Mouse (Mus musculus) kidney, adult 2 months (tissue): Measurements from ENCODE around the gene Anxa9. TPM values are rescaled to one million over a fixed set of nuclear protein-coding genes. Genes with fewer than 3 reads are reported as not detected.
"Not testable (repeated sequence)": the region's sequence is repeated elsewhere in the genome, so short reads cannot be mapped to it uniquely, and the experiment has no call there.

Source experiments
- DNase-seq: peaks from one replicate; pipeline ENCODE4 v3.0.0; 2021
- H3K27ac ChIP-seq: fragments of 200-500 bp; 2 replicates; pipeline ENCODE4 v1.5.1; 2012; ENCODE audit warnings: low read depth, low read length, control low read depth, inconsistent platforms; ENCODE audit not compliant: insufficient read depth
- H3K27me3 ChIP-seq: fragments of 200-500 bp; replicated peaks from 2 replicates; pipeline ENCODE4 v1.6.1; 2012; ENCODE audit warnings: mild to moderate bottlenecking, moderate library complexity, low read length, inconsistent platforms; ENCODE audit not compliant: control insufficient read depth, insufficient read depth
- H3K36me3 ChIP-seq: fragments of 200-500 bp; 2 replicates; pipeline ENCODE4 v1.6.1; 2012; ENCODE audit warnings: mild to moderate bottlenecking, moderate library complexity, low read length, inconsistent platforms; ENCODE audit not compliant: control insufficient read depth, insufficient read depth
- H3K4me1 ChIP-seq: fragments of 200-500 bp; 2 replicates; pipeline ENCODE4 v1.6.1; 2011; ENCODE audit warnings: low read length; ENCODE audit not compliant: control insufficient read depth, insufficient read depth
- H3K4me3 ChIP-seq: fragments of 200-500 bp; 2 replicates; pipeline ENCODE4 v1.5.1; 2011; ENCODE audit warnings: mild to moderate bottlenecking, low read depth, low read length, control low read depth; ENCODE audit not compliant: insufficient read depth
- CTCF ChIP-seq: fragments of 200-500 bp; conservative IDR thresholded peaks from 2 replicates; pipeline ENCODE4 v1.5.1; 2011; ENCODE audit warnings: low read depth, mild to moderate bottlenecking, control low read depth, low read length, moderate library complexity, mixed read lengths; ENCODE audit not compliant: insufficient read depth, insufficient read length
- POLR2A ChIP-seq: fragments of 200-500 bp; IDR thresholded peaks from one replicate; pipeline ENCODE4 v1.6.1; 2011; ENCODE audit warnings: low read depth, low read length, control low read depth
- WGBS: fragments of 180-500 bp; shearing (Covaris S2); methylation state at CpG from one replicate; pipeline ENCODE4 v1.1.7; 2018; 5-methylcytosine and 5-hydroxymethylcytosine counted together
- polyA plus RNA-seq: library from polyadenylated mRNA; depleted of rRNA; stranded (reverse); fragments of >200 nt; gene quantifications from 2 replicates; pipeline ENCODE4 v1.2.3, GENCODE M21; 2012; rRNA removed

The Anxa9 gene
- 5.6 and 6.3 TPM in 2 replicates for polyA plus RNA-seq

DNA sequence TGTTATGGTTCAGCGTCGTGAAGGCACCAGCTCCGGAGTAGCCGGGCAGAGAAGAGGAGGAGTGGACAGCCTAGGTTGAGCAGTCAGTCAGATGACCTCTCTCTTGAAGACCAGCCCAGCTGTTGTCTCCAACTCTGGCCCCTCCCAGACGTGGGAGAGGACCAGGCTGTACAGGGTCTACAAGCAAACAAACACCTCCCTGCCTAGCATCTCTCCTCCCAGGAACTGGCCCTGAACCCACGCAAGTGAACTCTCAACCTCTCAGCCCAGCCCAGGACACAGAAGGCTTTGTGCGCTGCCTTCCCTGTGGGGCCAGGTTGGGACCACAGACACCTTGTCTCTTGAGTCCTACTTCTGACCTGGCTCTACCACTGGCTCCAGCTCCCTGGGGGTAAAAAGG, at the start of gene Anxa9:
TSS of gene Anxa9 (minus strand) at position 77 of the 400 bp plus-strand sequence.
- WGBS: 50% methylated on average over 7 of the region's 7 CpGs
- no peak for DNase-seq
- Histone ChIP-seq H3K36me3 (no peaks in the 10 kb centered on the region), H3K4me3 (no peak within 1 kb of the TSS), H3K27me3 (no peaks in the 10 kb centered on the region), H3K27ac (peak within 1 kb of the TSS; percentile 42), H3K4me1 (no peaks in the 10 kb centered on the region)
- TF ChIP-seq POLR2A (no peak), CTCF (no peak)

DNA sequence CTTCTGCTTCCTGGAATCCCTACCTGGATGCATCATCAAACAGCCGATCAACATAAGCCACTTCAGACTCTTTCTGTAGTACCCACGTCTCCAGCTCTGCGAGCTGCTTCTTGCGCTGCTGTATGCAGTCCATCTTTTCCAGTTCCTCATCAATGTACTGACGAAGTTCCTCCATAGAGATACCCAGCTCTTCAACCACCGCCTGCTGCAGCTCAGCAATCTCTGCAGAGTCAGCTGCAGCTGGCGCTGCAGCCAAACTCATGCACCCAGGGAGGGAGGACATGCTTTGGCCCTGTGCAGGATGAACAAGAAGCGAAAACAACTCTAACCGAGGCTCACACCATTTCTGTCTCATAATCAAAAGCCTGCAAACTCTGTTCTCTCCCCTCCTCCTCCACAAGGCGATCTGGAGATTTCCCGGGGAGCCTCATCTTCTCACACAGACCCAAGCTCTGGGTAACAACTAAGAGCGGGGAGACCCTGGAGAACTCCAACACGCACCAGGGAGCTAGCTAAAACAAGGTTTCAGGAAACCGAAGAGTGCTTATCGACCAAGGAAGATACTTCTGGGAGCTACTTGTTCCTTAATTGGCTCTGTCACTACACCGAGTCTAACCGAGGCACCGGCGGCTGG, 49.1 kb upstream of the Anxa9 start:
- 0 out of 2 replicates have a peak overlapping the region, but pooled peaks have one; percentile 22 for H3K4me3 ChIP-seq
- H3K36me3 ChIP-seq, H3K4me1 ChIP-seq, DNase-seq, H3K27ac ChIP-seq, H3K27me3 ChIP-seq: not testable (repeated sequence)
- WGBS: 25% methylated on average over 13 of the region's 19 CpGs

DNA sequence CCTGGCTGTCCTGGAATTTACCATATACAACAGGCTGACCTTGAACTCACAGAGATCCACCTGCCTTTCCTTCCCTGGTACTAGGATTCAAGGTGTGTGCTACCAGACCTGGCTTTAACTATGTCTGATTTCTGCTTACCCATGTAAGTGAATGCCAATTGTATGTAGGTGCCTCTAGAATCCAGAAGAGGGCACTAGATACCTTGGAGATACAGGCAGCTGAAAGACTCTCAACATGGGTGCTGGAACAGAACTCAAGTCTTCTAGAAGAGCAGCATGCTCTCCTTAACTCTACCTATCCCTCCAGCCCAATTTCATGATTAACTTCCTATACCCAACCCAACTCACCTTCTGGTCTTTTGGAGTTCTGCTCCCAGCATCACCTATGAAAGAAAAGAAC, 42.5 kb upstream of the Anxa9 start:
- Histone ChIP-seq H3K36me3 (peaks cover 4% of the 10 kb centered on the region), H3K27ac (no peak overlapping the region), H3K4me1 (no peaks in the 10 kb centered on the region), H3K27me3 (no peaks in the 10 kb centered on the region), H3K4me3 (no peak overlapping the region)
- no peak for TF ChIP-seq POLR2A
- TF ChIP-seq CTCF: peak; percentile 40
- peak; percentile 64 for DNase-seq

- not testable (repeated sequence) for DNase-seq, H3K36me3 ChIP-seq, H3K4me3 ChIP-seq, H3K27me3 ChIP-seq, H3K4me1 ChIP-seq, H3K27ac ChIP-seq
- WGBS: 95% methylated on average over 5 of the region's 5 CpGs
These were observed 41.4 kb upstream of the Anxa9 start for GRCm38 (mm10) chr3:95348343-95348742.

DNA sequence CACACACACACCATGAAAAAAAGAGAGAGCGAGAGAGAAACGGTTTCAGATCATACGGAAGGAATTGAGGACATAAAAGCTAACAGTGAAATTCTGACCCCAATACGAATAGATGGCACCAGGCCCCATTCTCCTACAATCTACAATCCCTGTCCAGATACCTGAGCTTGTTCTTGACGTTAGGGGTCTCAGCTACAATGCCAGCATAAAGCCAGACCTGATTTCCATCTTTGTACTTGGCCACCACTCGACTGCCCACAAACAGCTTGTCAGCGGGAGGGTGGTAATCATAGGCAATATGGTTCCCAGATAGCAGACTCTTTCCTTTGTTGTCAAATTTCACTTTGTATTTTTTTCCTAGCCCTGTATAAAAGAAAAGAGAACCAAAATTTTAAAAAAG, 39.5 kb upstream of the Anxa9 start:
- H3K27me3 ChIP-seq: no peaks in the 10 kb centered on the region
- no peak overlapping the region for H3K27ac ChIP-seq
- H3K4me1 ChIP-seq: no peaks in the 10 kb centered on the region
- TF ChIP-seq POLR2A (no peak), CTCF (no peak)
- no peak for DNase-seq
- H3K4me3 ChIP-seq: no peak overlapping the region
- H3K36me3 ChIP-seq: peaks cover 8% of the 10 kb centered on the region
- 92% methylated on average over 7 of the region's 7 CpGs for WGBS

GRCm38 (mm10) chr3:95343356-95344000, 36.5 kb upstream of the Anxa9 start:
- H3K4me3 ChIP-seq, H3K4me1 ChIP-seq, H3K27ac ChIP-seq, DNase-seq, H3K27me3 ChIP-seq: not testable (repeated sequence)
- H3K36me3 ChIP-seq: peaks cover 17% of the 10 kb centered on the region
- 86% methylated on average over 9 of the region's 9 CpGs for WGBS

DNA sequence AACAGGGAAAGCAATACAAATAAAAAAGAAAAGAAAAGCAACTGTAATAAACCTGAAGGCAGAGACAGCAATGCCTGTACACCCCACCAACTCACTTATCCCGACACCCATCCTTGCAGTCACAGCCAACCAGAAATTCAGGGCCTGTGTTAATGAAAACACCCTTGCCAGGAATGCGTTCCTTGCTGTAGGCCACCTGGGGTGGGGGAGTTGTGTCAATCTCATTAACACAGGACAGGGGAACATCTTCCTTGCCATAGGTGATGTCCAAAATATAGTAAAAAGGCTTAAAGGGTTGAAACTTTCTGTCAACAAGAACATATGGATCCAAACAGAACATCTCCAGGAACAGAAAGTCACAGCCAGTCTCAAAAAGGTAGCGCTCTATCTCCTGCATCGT, 31.3 kb upstream of the Anxa9 start:
- 93% methylated on average over 4 of the region's 4 CpGs for WGBS
- no peaks in the 10 kb centered on the region; the same call in 1 of the 2 replicates for H3K4me1 ChIP-seq
- DNase-seq: no peak
- H3K27ac ChIP-seq: no peak overlapping the region
- no peak for TF ChIP-seq CTCF
- no peak for TF ChIP-seq POLR2A
- peaks cover 13% of the 10 kb centered on the region for H3K36me3 ChIP-seq
- no peaks in the 10 kb centered on the region for H3K27me3 ChIP-seq
- H3K4me3 ChIP-seq: no peak overlapping the region
